In genomic region chr12:100928286-100928685, GRCm38 (mm10) we compare ENCODE assay signal across 18 mouse cellular contexts.
"Had no signal": no experiment of that assay in that cellular context is flagged by ENCODE, and none has a peak within 500 bp of the region (broad histone marks: within the 10 kb centered on the region; RNA-seq: fewer than 3 reads in every experiment).

No protein-coding gene starts in this region.

- H3K4me2 ChIP-seq: kidney, embryonic 15.5 days; liver, embryonic 13.5 days; midbrain, embryonic 11.5 days; midbrain, embryonic 15.5 days; neural tube, embryonic 12.5 days; neural tube, embryonic 15.5 days had no signal

- DNase-seq: kidney, adult 11 months; kidney, adult 8-10 months; kidney, postnatal 10 days; kidney, postnatal 36 days; layer of hippocampus, postnatal 36 days; liver, embryonic 13.5 days; lung, adult 2 months; lung, postnatal 14 days; lung, postnatal 4 days; thymus, adult 2 months; thymus, postnatal 14 days; thymus, postnatal 4 days had no signal

- H3K4me1 ChIP-seq: kidney, embryonic 15.5 days; liver, embryonic 13.5 days; midbrain, embryonic 15.5 days; neural tube, embryonic 12.5 days had no signal

- H3K27ac ChIP-seq: kidney, embryonic 15.5 days; left cerebral cortex, adult 2 months; liver, embryonic 13.5 days; midbrain, embryonic 15.5 days; neural tube, embryonic 12.5 days; neural tube, embryonic 15.5 days had no signal

- H3K9me3 ChIP-seq: kidney, embryonic 15.5 days; liver, embryonic 13.5 days; midbrain, embryonic 15.5 days; neural tube, embryonic 12.5 days; neural tube, embryonic 15.5 days had no signal

- H3K27me3 ChIP-seq: kidney, embryonic 15.5 days; liver, embryonic 13.5 days; midbrain, embryonic 15.5 days; neural tube, embryonic 12.5 days; neural tube, embryonic 15.5 days had no signal

- ATAC-seq: midbrain, embryonic 15.5 days had no signal

- H3K9ac ChIP-seq: kidney, embryonic 15.5 days; liver, embryonic 13.5 days; midbrain, embryonic 15.5 days; neural tube, embryonic 12.5 days; neural tube, embryonic 15.5 days had no signal

- H3K4me3 ChIP-seq: kidney, embryonic 15.5 days; left cerebral cortex, adult 2 months; liver, embryonic 13.5 days; midbrain, embryonic 15.5 days; neural tube, embryonic 12.5 days; neural tube, embryonic 15.5 days had no signal
